ENCODE assay signal across 8 mouse cellular contexts in genomic region chr4:120950763-120951427, GRCm38 (mm10). TPM values are rescaled to one million over a fixed set of nuclear protein-coding genes. Genes with fewer than 3 reads are reported as not detected.
A peak's percentile ranks its signal among the peaks of the same experiment; 100 is the strongest.
DNase-seq lines count a peak whose midpoint lies in the region; ATAC-seq and TF ChIP-seq lines count a peak whose summit lies in the region.

No protein-coding gene starts in this region.

- no peaks in the 10 kb centered on the region for H3K27me3 ChIP-seq in hindbrain, embryonic 10.5 days (ENCODE audit: insufficient read depth, poor library complexity, severe bottlenecking)
- no peaks in the 10 kb centered on the region for H3K27me3 ChIP-seq in midbrain, embryonic 10.5 days (ENCODE audit: low read depth, poor library complexity, severe bottlenecking)

- no peak for ATAC-seq in activated CD4-positive, CD25-positive, alpha-beta regulatory T cell, adult 4 months
- ATAC-seq in megakaryocyte-erythroid progenitor cell, adult 5-6 weeks (replicated peaks; ENCODE audit: low FRiP score, low TSS enrichment, poor library complexity, severe bottlenecking), result no peak

- H3K4me3 ChIP-seq in lung, adult 2 months (replicated peaks; ENCODE audit: extremely low read depth, low read depth, low read length), result peak overlapping the region; percentile 87
- H3K4me3 ChIP-seq in hindbrain, embryonic 10.5 days, result peak overlapping the region; percentile 89
- H3K4me3 ChIP-seq in midbrain, embryonic 10.5 days, result peak overlapping the region; percentile 91

- H3K27ac ChIP-seq in hindbrain, embryonic 10.5 days, result peak overlapping the region; percentile 94
- H3K27ac ChIP-seq in midbrain, embryonic 10.5 days (replicated peaks), result peak overlapping the region; percentile 93

- H3K36me3 ChIP-seq in hindbrain, embryonic 10.5 days, result peaks cover 17% of the 10 kb centered on the region
- H3K36me3 ChIP-seq in midbrain, embryonic 10.5 days, result peaks cover 16% of the 10 kb centered on the region

- no peaks in the 10 kb centered on the region for H3K9me3 ChIP-seq in hindbrain, embryonic 10.5 days
- no peaks in the 10 kb centered on the region for H3K9me3 ChIP-seq in midbrain, embryonic 10.5 days (replicated peaks)

- no peak for DNase-seq in lung, adult 2 months
- DNase-seq in lung, postnatal 36 days, result no peak
- DNase-seq in c-Kit-negative CD71-positive TER-119-positive erythroid progenitor cells, embryonic 14.5 days (ENCODE audit: low read depth, low spot score), result peak; percentile 9
- DNase-seq in hindbrain, embryonic 10.5 days (ENCODE audit: low spot score), result no peak
- DNase-seq in midbrain, embryonic 10.5 days (ENCODE audit: low spot score), result no peak
- no peak for DNase-seq in adrenal gland, postnatal 14 days

- no peak for TF ChIP-seq POLR2A in lung, adult 2 months (IDR thresholded peaks at IDR 0.05; ENCODE audit: borderline replicate concordance, extremely low read depth, low read depth, low read length)

- 3% methylated on average over 20 of the region's 20 CpGs for WGBS in lung, adult 2 months
- WGBS in hindbrain, embryonic 10.5 days, result 10% methylated on average over 20 of the region's 20 CpGs
- 10% methylated on average over 20 of the region's 20 CpGs for WGBS in midbrain, embryonic 10.5 days

- TF ChIP-seq CTCF in lung, adult 2 months (IDR thresholded peaks at IDR 0.05; ENCODE audit: insufficient read depth, low read length), result no peak

- H3K4me1 ChIP-seq in lung, adult 2 months (ENCODE audit: control insufficient read depth, insufficient read depth, low read length), result peaks cover 2% of the 10 kb centered on the region; the same call in 1 of the 2 replicates
- peaks cover 24% of the 10 kb centered on the region; the same call in 1 of the 2 replicates for H3K4me1 ChIP-seq in hindbrain, embryonic 10.5 days (replicated peaks)
- peaks cover 24% of the 10 kb centered on the region for H3K4me1 ChIP-seq in midbrain, embryonic 10.5 days

RNA-seq across cellular contexts. Expression of gene Zfp69, which starts 0.6 kb away (rescaled TPM):
- 3.5 and 4.3 TPM in 2 replicates for polyA plus RNA-seq in lung, adult 2 months (2012; rRNA removed)
- 9.2 and 9.3 TPM in 2 replicates for polyA plus RNA-seq in hindbrain, embryonic 10.5 days (2016; fragmentation: Nextera tagmentation; extraction: Ambion mirVana)
- polyA plus RNA-seq in midbrain, embryonic 10.5 days (2016; fragmentation: Nextera tagmentation; extraction: Ambion mirVana), result 9.4 and 10.3 TPM in 2 replicates
- polyA plus RNA-seq in activated CD4-positive, CD25-positive, alpha-beta regulatory T cell, adult 4 months (2017; shearing (Covaris generic)), result 1 to 10 TPM; 1.9 to 2.2 TPM
- total RNA-seq in adrenal gland, postnatal 14 days (2021), result 2.4 and 3.4 TPM in 2 replicates
- 3.1 and 9.1 TPM in 2 replicates for total RNA-seq in megakaryocyte-erythroid progenitor cell, adult 5-6 weeks (2014; fragmentation: Nextera tagmentation)
- total RNA-seq in megakaryocyte-erythroid progenitor cell, adult 5-6 weeks (2017), result 2.3 and 7.8 TPM in 2 replicates

RNA-seq across cellular contexts. Expression of gene Exo5, which starts 26.1 kb away (rescaled TPM):
- polyA plus RNA-seq in lung, adult 2 months (2012; rRNA removed), result 3.3 and 5.4 TPM in 2 replicates
- polyA plus RNA-seq in hindbrain, embryonic 10.5 days (2016; fragmentation: Nextera tagmentation; extraction: Ambion mirVana), result 32.3 and 34.8 TPM in 2 replicates
- 36.6 and 39.0 TPM in 2 replicates for polyA plus RNA-seq in midbrain, embryonic 10.5 days (2016; fragmentation: Nextera tagmentation; extraction: Ambion mirVana)
- polyA plus RNA-seq in activated CD4-positive, CD25-positive, alpha-beta regulatory T cell, adult 4 months (2017; shearing (Covaris generic)), result 10 to 100 TPM; 28.2 to 30.5 TPM
- 12.0 and 15.3 TPM in 2 replicates for total RNA-seq in adrenal gland, postnatal 14 days (2021)
- total RNA-seq in megakaryocyte-erythroid progenitor cell, adult 5-6 weeks (2014; fragmentation: Nextera tagmentation), result 6.9 and 13.5 TPM in 2 replicates
- total RNA-seq in megakaryocyte-erythroid progenitor cell, adult 5-6 weeks (2017), result 13.2 and 29.9 TPM in 2 replicates
